Mouse (Mus musculus) testis, adult 2 months (tissue): ENCODE data around the gene Son. TPM values are rescaled to one million over a fixed set of nuclear protein-coding genes. Genes with fewer than 3 reads are reported as not detected.

Experiments
- H3K27ac ChIP-seq: fragments of 200-500 bp; 2 replicates; pipeline ENCODE4 v1.5.1; 2012; ENCODE audit warnings: low read depth, low read length; ENCODE audit not compliant: control insufficient read depth, insufficient read depth
- H3K27me3 ChIP-seq: fragments of 200-500 bp; 2 replicates; pipeline ENCODE4 v1.6.1; 2012; ENCODE audit warnings: mild to moderate bottlenecking, low read length, moderate library complexity; ENCODE audit not compliant: control insufficient read depth, insufficient read depth
- H3K36me3 ChIP-seq: fragments of 200-500 bp; 2 replicates; pipeline ENCODE4 v1.6.1; 2012; ENCODE audit warnings: mild to moderate bottlenecking, low read length; ENCODE audit not compliant: control insufficient read depth, insufficient read depth
- H3K4me1 ChIP-seq: fragments of 200-500 bp; 2 replicates; pipeline ENCODE4 v1.6.1; 2012; ENCODE audit warnings: low read length; ENCODE audit not compliant: control insufficient read depth, insufficient read depth
- H3K4me3 ChIP-seq: fragments of 200-500 bp; 2 replicates; pipeline ENCODE4 v1.5.1; 2012; ENCODE audit warnings: low read depth, mild to moderate bottlenecking, low read length, moderate library complexity, mixed read lengths; ENCODE audit not compliant: control insufficient read depth
- CTCF ChIP-seq: fragments of 200-500 bp; IDR thresholded peaks from 2 replicates; pipeline ENCODE4 v1.5.1; 2012; ENCODE audit warnings: low read depth, mild to moderate bottlenecking, inconsistent platforms, low read length, moderate library complexity; ENCODE audit not compliant: control insufficient read depth, insufficient read depth, insufficient replicate concordance
- POLR2A ChIP-seq: fragments of 200-500 bp; IDR thresholded peaks from 2 replicates; pipeline ENCODE4 v1.6.1; 2012; ENCODE audit warnings: low read depth, mild to moderate bottlenecking, inconsistent platforms, low read length, moderate library complexity; ENCODE audit not compliant: control insufficient read depth
- polyA plus RNA-seq: library from polyadenylated mRNA; depleted of rRNA; stranded (reverse); fragments of >200 nt; gene quantifications from 2 replicates; pipeline ENCODE4 v1.2.3, GENCODE M21; 2012

The Son gene
- polyA plus RNA-seq, 1 experiment: 114 TPM

DNA sequence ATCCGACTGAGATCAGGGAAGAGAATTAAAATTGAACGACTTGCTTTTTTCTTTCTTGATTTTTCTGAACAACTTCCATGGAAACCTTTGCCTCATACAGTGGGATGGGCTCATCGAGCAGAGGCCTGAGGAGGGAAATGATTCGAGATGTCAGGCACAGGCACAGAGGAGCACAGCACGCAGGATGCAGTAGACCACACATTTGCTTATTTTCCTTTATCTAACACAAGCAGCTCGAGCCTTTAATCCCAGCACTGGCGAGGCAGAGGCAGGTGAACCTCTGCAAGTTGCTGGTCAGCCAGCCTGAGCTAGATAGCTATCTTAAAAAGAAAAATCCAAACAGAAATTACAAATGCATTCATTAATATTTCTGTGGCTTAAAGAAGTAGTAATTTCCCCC is 42.5 kb downstream of the Son start:
- Histone ChIP-seq H3K36me3 (no peaks in the 10 kb centered on the region), H3K4me1 (no peaks in the 10 kb centered on the region; the same call in 1 of the 2 replicates), H3K4me3 (peak overlapping the region; percentile 50), H3K27me3 (no peaks in the 10 kb centered on the region), H3K27ac (no peak overlapping the region)
- no peak for TF ChIP-seq CTCF
- no peak for TF ChIP-seq POLR2A

DNA sequence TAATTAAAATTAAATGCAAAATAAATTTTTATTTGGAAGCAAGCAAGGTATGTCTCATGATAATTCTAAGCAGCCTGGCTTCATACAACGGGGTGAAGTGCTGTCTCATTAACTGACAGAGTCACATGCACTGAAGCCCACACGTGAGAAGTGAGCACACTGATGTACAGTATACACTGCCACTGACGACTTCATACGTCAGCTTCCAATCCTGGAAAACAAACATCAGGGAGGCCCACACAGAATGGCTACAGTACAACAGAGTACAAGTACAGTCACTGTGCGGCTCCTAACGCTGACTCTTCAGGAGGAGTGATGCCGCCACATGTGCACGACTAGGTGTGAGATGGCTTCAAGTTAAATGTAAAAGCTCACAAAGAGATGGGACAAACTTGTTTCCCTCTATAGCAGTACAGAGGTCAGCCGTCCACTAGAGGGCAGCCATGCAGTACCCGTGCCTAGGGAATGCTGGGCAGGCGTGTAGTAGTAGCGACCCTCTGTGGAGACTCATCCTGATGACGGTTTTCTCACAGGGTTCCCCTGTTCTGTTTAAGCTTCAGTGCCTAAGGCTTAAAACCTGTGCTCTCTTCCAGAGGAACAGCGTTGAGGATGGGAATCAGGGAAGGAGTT is 47.3 kb downstream of the Son start:
- TF ChIP-seq CTCF (peak; percentile 74; the same call in 1 of the 2 replicates), POLR2A (no peak)
- Histone ChIP-seq H3K27ac (no peak overlapping the region), H3K36me3 (peaks cover 3% of the 10 kb centered on the region), H3K27me3 (no peaks in the 10 kb centered on the region), H3K4me3 (no peak overlapping the region), H3K4me1 (no peaks in the 10 kb centered on the region; the same call in 1 of the 2 replicates)

DNA sequence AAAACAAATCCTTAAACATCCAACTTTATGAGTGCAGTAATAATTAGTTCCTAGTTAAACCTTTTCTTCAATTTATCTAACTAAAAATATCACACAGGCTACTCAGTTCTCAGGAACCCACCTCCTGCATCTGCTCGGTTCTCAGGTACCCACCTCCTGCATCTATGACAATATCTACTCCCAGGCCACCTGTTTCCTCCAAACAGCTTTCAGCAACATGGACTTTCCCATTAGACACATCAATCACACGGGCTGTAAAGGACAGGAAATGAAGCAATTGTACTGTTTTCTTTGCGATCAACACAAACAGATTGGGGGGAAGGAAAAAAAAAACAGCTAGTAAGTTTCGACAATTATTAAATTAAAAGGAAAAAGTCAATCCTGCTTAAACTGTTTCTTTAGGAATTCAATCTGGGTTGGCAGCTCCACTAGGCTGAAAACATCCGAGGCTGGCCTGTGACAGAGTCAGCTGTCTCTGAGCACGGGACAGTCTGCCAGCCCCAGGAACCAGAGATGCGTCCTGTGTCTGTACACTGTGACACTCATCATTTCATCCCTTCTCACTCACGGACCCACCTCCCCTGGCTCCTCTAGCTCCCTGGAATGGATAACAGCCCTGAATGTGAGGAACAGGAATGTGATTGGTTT is 47.9 kb downstream of the Son start:
- TF ChIP-seq POLR2A: no peak
- Histone ChIP-seq H3K27me3 (no peaks in the 10 kb centered on the region), H3K4me1 (no peaks in the 10 kb centered on the region), H3K27ac (no peak overlapping the region), H3K4me3 (no peak overlapping the region), H3K36me3 (peaks cover 3% of the 10 kb centered on the region)

DNA sequence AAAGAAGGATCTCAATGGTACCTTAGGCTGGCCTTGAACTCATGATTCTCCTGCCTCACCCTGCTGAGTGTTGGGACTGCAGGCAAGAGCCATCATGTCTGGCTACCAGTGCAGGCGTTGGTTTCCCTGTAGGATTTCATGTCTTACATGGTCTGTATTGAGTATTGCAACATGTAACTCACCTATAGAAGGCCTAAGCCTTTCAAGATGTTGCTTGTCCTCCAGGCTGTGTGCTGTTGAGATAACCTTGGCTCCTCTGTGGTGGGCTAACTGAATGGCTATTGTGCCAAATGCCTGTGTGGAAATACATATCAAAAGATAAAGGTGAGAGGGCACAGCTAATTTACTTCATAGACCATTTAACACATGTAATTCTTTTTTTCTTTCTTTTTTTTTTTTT is 51.7 kb downstream of the Son start:
- Histone ChIP-seq H3K27ac (no peak overlapping the region), H3K27me3 (no peaks in the 10 kb centered on the region), H3K4me1 (no peaks in the 10 kb centered on the region), H3K4me3 (no peak overlapping the region), H3K36me3 (peaks cover 3% of the 10 kb centered on the region)
- TF ChIP-seq POLR2A (no peak), CTCF (no peak)

DNA sequence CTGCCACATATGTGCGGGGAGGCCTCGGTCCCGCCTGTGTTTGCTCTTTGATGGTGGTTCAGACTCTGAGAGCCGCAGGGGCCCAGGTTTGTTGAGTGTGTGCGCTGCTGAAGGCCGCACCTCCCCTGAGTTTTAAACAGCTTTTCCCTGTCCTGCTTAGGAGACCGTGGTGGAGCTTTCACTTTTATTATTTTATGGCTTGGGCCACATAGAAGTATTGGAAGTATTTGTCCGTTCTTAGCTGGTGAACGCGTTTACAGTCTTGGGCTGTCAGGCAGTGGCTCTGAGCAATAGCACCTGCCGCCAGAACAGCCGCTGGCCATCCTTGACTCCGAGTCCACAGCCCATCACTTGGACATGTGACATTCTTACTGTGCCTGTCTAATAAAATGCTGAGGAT is 54.6 kb downstream of the Son start:
- Histone ChIP-seq H3K4me1 (no peaks in the 10 kb centered on the region), H3K27ac (no peak overlapping the region), H3K27me3 (no peaks in the 10 kb centered on the region), H3K36me3 (peaks cover 4% of the 10 kb centered on the region), H3K4me3 (no peak overlapping the region)
- TF ChIP-seq CTCF: no peak
- TF ChIP-seq POLR2A: no peak

DNA sequence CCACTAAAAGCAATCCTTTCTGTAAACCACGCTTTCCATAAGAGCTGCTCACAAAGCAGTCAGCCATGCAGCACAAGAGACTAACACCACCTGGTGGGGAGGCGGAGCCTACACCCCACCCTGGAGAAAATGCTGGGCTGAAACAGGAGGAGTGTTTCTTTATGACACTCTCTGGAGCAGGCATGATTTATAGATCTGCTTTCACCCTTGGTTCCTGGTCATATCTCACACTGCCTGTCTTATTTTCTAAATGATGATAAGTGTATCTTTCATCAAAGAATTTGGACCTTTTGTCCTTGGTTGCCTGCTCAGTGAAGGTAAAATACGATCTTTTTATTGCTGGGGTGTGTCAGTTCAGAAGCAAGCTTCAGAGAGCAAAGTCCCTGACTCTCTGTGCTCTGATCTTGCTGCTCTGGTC is 55.5 kb downstream of the Son start:
- H3K27ac ChIP-seq: no peak overlapping the region
- no peak for TF ChIP-seq POLR2A
- no peak for TF ChIP-seq CTCF
- no peak overlapping the region for H3K4me3 ChIP-seq
- H3K27me3 ChIP-seq: no peaks in the 10 kb centered on the region
- peaks cover 4% of the 10 kb centered on the region for H3K36me3 ChIP-seq
- no peaks in the 10 kb centered on the region for H3K4me1 ChIP-seq

DNA sequence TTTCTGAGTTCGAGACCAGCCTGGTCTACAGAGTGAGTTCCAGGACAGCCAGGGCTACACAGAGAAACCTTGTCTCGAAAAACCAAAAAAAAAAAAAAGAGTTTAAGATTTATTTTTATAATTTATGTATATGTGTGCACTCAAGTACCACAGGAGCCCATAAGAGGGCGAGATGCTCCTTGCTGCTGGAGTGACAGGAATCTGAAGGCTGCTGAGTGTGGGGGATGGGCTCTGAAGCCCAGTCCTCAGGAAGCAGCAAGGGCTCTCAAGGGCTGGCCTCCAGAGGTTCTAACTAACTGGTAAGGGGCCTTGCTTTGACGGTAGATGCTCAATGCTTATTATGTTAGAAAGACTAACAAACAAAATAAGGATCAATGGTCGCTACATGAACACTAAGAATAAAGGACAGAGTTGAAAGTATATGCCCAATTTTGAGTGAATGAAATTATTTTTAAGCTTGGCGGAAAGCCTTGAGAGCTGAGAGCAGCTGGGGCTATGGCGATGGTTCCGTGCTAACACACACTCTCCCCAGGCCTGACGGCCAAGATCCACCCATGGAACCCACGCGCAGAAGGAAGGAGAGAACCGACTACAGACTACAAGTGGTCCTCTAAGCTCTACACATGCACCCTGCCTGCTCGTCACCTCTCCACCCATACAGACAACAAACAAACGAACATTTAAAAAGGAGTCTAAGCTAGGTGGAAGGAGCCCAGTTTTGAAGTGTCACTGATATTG is 57.5 kb downstream of the Son start:
- H3K36me3 ChIP-seq: peaks cover 2% of the 10 kb centered on the region
- H3K4me3 ChIP-seq: no peak overlapping the region
- H3K27ac ChIP-seq: no peak overlapping the region
- no peaks in the 10 kb centered on the region for H3K4me1 ChIP-seq
- TF ChIP-seq CTCF (no peak), POLR2A (no peak)
- H3K27me3 ChIP-seq: no peaks in the 10 kb centered on the region

DNA sequence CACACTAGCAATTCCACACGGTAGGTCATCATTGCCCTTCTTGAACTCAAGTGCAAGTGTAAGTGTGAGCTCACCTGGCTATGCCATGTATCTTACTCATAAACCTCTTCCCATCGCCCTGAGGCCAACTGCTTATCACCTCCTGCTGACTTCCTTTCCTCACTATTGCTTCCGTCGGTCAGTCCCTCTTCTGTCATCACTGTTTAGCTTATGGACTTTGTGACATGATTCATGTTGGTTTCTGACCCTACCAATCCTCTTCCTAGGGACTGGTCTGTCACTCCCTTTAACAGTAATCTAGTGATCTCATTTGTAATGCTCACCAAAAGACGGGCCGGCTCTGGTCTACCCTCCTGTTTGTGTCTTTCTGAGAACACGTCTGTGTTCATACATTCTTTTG is 62.9 kb downstream of the Son start:
- Histone ChIP-seq H3K27me3 (no peaks in the 10 kb centered on the region), H3K36me3 (peaks cover 2% of the 10 kb centered on the region; the same call in 1 of the 2 replicates), H3K4me3 (no peak overlapping the region), H3K4me1 (no peaks in the 10 kb centered on the region), H3K27ac (no peak overlapping the region)
- TF ChIP-seq POLR2A (no peak), CTCF (no peak)
